Mouse (Mus musculus): ENCODE measurements around the gene C1qc.

- TF ChIP-seq CTCF (conservative IDR thresholded peaks at IDR 0.05; ENCODE audit: insufficient read depth, insufficient read length, low read depth, low read length) (peak; percentile 51), POLR2A (IDR thresholded peaks at IDR 0.05; ENCODE audit: low read depth, low read length) (no peak)
Observed at GRCm38 (mm10) chr4:136876971-136877370, 15.9 kb downstream of the C1qc start.
